Mouse (Mus musculus) layer of hippocampus, adult 18-20 months (tissue): ENCODE measurements at regions not wholly inside any gene's neighbourhood (a gene's known extent, or its start where the extent isn't known, plus 50 kb on each side); places are given as distances from the start of the nearest gene placed in this dataset.
"Not testable (repeated sequence)": the region's sequence is repeated elsewhere in the genome, so short reads cannot be mapped to it uniquely, and the experiment has no call there.

Source experiments
- DNase-seq, 2 experiments: peaks; one replicate each; pipeline ENCODE4 v3.0.0; 2022; ENCODE audit warnings: low spot score in 2 of 2

DNA sequence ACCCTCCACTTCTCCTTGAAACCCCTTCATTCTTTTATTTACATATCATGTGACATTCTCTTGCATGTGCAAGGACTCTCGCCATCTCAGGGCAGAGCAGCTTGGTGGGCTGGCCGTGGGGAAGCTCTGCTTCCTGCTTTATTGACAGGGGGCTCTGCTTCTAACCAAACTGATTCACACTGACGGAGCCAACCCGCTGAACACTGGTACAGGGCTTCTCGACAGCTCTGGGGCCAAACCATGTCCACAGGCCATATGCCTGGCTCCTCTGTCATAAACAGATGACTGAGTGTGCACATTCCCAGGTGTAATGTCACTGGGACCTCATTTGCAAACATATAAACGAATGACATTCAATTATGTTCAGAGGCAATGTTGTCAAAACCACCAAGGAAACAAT, 800.7 kb downstream of the Ttll7 start:
- DNase-seq = no peak

- DNase-seq = not testable (repeated sequence)
These were observed 783.3 kb downstream of the Ttll7 start for GRCm38 (mm10) chr3:147635486-147635885.

DNA sequence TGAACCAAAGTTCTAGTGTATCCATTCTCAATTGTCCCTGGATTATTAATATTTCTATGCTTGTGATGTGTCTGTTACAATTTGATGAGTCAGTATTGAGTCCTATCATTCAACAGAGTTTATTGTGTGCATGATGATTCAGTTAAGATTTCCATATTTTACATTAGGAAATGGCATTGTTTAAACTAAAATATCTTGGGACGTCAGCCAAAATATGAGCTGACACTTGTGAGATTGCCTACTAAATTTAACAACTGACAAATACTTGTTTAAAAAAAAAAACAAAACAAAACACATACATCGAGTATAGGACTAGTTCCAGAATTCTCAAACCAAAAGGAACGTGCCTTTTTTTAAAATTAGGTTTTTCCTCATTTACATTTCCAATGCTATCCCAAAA, 779.0 kb downstream of the Ttll7 start:
- DNase-seq = no peak

DNA sequence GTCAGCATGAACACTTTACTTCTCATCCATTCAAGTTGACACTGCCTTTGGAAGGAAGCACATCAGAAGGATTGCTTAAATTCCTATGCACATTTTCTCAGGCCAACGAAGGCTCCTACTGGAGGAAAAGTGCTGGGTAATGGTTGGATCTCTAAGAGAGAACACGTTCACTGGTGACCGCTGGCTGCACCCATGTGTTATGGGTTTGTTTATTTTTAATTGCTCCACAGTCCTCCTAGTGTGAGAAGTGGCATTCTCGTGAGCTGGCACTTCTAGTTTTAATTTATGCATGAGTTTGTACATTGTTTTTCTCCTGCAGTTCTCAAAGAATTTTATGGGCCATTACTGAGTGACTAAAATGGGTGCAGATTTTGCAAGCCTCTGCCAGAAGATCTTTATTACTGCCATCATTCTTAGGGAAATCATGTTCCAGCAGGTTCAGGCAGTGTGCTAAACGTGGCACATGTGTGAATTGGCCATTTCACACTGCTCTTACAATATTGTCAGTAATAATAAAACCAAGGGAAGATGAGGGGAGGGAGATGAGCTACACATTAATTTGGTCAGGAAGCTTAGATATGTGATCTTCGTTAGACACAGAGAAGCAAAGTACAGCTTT, 731.6 kb downstream of the Ttll7 start:
- DNase-seq = no peak

DNA sequence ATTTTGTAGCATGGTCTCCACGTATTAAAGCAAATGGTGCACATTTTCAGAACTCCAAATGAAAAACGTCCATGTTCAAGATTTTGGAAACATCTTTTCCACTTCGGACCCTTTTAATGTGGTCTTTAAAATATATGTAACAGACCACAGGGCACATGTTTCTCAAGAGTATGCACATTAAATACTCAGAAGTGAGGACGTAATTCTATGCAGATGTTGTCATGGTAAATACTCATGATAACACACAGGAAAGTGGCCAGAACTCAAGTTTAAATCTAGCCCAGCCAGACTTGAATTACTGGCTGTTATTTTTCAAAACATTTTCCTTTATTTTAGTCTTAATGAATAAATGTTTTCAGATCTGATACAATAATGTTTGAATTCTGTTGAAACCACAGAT, 719.7 kb downstream of the Ttll7 start:
- no peak for DNase-seq

DNA sequence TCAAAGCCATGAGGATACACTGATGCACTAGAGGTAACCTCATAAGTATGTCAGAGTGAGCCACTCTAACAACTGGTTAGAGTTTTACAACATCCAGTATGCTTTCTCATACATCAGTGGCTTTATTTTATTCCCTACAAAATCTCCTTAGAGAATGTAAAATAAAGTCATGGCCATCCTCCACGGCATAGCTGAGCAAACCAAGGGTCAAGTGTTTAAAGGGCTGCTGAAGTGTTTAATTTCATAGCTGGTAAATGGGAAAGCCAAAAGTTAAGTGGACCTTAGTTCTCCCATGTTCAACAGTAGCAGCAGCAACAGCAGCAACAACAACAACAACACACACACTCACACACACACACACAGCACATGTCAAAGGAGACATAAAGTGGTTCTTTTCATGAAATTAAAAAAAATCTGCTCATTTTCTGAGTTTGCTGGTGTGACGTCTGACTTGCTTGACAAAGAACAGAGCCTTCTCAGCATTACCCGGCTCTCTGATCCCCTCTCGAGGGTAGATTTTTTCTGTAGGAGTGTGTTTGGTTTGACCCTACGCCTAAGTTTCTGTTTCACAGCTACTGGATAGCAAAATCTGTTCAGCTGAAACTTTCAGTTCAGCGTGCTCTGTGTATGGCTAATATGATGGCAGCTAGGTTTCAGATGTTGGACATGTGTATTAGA, 693.3 kb downstream of the Ttll7 start:
- no peak for DNase-seq

DNA sequence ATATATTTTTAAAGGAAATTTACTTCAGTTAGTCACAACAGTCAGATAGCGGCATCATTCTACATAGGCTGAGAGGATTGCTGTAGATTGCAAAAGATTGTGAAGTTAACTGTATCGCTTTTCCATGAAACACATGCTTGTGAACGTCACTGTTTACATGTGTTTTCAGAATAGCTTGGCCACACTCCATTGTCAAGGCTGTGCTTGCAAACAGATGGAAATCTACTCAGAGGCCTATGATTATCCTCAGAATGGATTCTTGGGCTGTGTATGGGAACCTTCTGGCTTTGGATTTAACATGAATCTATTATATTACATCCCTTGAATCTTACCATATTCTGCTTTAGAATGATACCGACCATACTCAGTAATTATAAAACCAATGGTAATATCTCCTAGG, 690.1 kb downstream of the Ttll7 start:
- no peak for DNase-seq

DNA sequence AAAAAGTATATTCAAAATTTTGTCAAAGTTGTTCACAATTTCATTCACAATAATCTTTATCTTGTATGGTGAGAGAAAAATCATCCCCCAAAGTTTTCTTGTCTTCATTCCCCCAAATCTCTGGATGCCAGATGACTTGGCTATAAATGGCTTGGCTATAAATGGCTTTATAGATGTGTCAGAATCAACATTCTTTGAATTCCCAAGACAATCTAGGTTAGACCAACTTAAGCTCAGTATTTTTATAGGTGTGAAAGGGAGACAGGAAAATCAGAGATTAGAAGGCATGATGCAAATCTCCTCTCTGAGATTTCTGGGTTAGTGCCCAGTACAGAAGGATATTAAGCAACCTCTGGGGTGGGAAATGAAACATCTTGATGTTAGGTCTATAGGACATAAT, 685.4 kb downstream of the Ttll7 start:
- no peak for DNase-seq

DNA sequence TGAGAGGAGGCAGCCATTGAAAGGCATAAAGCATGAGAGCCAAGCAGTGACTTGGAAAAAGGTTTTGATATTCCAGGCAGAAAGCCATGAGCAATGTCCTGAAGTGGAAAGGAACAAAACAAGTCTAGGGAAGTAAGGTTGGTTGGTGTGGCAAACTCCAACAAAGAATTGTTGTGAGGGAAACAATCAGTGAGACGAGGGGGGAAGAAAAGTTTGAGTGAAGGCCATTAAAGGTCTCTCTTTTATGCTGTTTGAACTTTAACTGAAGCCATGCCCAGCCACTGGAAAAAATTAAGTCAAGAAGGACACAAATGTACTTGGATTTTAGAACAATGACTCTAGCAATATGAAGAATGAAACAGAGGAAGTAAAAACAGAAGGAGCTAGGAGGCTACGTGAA, 680.0 kb downstream of the Ttll7 start:
- DNase-seq = no peak

DNA sequence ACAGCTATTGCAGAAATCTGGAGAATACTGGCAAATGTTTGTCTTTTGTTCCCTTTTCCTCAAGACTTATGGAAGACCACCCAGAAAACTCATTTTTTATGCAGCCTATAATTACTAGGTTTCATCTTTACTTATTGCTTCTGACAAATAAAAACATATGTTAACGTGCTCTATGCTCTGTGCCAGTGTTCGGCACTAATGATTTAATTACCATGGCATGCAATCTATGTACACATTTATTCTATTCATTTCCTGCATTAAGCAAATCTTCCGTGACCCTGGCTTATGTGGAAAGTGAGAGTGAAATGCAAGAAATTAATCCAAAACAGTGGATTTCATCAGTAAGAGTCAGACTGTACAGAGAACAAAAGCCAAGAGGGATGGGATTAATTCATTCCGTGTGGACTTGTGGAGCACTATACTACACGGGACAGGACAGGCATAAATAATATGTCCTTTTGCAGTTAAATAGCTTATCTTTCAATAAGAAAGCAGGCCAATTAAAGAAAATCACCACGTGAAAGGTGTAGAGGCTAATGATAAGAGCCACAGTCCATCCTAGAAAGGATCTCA, 679.5 kb downstream of the Ttll7 start:
- DNase-seq = no peak
